Mouse (Mus musculus) B cell, adult 2 months (primary cell): ENCODE data around the gene Wbp1l.
"Not testable (repeated sequence)": the region's sequence is repeated elsewhere in the genome, so short reads cannot be mapped to it uniquely, and the experiment has no call there.

Experiments
- DNase-seq, 2 experiments: peaks; one replicate each; pipeline ENCODE4 v3.0.0; 2022

The Wbp1l gene

DNA sequence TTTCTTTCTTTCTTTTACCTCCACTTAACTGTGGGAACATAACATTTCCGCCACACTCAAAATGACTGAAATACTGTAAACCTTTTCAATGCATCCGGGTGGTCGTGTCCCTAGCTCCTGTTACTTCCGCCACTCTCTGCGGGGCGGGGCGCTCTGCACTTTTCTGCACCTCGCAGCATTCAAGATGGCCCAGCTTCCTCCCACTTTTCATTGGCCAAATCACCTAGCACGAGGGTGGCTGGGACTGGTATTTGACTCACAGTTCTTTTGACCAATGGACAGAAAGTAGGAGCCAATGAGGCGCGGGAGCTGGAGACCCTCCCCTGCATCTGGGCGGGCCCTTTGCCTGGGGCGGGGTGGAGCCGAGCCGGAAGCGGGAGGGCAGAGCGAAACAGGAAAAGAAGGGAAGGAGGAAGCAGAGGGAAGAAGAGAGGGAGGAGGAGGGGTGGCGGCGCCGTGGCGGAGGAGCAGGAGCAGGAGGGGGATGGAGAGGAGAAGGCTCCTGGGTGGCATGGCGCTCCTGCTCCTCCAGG is at the start of gene Wbp1l:
Wbp1l (plus strand) TSS at position 365 of the 533 bp plus-strand sequence.
- DNase-seq = peak; percentile 97 to 98

DNA sequence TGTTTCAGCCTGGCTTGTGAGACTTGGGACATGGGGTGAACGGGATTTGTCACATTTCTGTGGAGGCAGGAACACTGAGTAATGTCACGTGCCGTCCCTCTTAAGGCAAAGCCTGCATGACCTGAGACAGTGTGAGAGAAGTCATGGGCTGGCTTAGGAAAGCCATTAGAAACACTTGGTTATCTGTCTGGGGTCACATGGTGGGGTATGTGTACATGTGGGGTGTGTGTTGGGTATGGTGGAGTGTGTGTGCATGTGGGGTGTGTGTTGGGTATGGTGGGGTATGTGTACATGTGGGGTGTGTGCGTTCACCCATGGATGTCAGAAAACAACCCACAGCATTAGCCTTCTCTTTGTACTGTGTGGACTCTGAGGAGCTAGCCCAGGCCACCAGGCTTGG is 48.5 kb upstream of the Wbp1l start:
- no peak for DNase-seq

DNA sequence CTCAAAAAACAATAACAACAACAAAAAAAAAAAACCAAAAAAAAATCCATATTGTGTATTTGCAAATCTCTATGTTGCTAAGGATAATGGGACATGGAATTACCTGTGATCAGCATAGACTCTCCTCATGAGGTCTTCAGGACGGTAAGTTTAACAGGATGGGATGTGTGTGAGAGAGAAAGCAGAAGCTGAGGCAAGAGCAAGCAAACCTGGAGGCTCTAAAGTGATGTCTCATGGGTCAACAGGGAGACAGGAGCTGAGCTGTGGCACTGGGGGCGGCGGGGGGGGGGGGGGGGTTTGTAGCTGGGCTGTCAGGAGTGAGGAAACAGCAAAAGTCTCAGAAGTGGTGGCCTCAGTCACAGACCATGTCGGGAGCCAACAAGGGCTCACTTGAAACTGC is 46.4 kb upstream of the Wbp1l start:
- no peak for DNase-seq

DNA sequence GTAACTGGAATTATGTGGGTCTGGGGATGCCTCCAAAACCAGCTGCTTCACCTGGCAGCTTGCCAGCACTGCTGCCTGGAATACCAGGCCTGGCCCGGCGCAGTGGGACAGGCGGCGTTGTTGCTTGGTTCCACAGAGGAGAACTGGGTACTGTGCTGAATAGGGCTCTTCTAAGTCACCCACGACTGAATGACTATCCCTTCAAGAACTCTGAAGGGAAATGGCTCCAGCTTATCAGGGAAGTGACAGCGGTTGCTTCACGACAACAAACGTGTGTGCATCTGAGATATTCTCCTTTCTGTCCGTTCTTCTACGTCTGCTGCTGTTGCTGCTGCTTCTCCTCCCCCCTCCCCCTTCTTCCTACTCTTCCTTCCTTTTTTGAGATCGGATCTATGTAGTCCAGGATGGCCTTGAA is 45.3 kb upstream of the Wbp1l start:
- DNase-seq = no peak

DNA sequence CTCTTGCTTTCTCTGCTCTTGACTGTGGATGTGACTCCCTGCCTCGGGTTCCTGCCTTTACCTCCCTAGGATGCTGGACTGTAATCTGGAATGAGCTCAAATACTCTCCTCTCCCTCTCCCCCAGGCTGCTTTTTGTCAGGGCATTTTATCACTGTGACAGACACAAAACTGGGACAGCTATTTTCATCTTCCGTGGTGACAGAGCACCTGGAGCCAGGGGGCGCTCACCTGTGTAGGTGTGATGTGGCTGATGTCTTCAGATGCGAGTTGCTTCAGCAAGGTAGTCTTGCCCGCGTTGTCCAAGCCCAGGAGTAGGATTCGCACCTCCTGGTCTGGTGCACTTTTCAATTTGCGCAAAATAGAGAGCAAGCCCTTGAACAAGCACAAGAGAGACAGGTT is 40.9 kb upstream of the Wbp1l start:
- no peak for DNase-seq

DNA sequence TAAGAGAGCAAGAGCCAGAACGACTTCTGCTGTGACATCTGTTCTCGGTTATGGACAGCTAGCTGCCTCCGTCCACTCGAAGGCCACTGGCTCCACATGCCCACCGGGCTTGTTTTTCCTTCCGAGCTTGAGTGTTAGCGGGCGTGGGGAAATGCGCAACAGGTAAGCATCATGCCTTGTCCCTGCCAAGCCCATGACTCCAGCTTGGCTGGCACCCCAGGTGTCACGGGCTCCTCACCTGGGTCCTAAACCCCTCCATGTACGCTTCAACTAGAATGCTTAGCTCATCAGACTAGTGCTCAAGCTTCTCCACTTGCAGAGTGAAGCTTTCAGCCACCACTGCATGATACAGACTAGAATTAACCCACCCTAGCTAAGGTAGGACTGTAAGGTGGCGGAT is 40.3 kb upstream of the Wbp1l start:
- no peak for DNase-seq

DNA sequence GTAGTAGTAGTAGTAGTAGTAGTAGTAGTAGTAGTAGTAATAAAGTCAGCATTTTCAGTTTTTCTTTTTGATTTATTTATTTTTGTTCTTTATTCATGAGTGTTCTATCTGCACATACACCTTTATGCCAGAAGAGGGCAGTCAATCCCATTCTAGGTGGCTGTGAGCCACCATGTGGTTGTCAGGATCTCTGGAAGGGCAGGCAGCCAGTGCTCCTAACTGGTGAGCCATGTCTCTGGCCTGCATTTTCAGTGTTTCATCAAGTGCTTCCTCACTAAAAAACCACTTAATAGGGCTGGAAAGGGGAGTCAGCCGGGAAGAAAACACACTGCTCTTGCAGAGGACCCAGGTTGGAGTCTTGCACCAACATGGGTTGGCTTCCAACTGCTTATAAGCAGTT is 36.8 kb upstream of the Wbp1l start:
- peak; percentile 52 to 59 for DNase-seq

DNA sequence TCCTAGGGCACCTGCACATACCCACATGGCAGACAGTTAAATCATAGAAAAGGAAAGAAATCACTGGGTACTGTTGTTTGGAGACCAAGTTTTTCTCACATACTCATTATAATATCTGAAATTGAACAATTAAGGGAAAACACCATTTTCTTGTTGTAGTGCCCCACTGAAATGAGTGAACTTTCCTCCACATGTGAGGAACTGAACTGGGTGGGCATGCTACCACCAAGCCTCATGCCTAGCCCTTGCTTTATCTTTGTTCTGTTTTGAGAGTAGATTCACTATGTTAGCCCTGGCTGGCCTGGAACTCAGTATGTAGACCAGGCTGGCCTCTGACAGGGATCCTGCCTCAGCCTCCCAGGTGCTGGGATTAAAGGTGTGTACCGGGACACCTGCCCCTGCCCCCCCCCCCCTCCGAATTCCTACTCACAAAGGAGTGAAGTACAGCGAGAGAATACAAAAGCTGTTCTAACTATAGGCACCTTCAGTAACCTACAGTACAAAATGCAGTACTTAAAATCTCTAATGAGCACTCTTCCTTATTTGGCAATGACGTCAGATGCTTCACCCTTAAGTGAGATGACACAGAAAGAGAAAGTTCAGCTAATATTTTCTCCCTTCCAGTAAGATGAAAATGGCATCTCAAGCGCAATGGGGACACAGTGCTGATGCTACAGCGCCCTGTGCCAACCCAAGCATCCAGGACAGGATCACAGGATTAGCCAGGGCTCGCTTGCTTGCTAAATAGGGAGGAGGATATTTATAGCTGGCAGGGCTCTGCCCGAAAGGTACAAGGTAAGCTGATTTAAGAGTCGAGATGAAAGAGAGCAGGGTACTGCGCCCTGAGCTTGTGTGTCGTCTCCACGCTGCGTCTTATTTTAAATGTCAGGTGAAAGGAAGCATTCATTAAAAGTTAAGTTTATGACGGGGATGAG is 36.0 kb upstream of the Wbp1l start:
- DNase-seq = no peak

DNA sequence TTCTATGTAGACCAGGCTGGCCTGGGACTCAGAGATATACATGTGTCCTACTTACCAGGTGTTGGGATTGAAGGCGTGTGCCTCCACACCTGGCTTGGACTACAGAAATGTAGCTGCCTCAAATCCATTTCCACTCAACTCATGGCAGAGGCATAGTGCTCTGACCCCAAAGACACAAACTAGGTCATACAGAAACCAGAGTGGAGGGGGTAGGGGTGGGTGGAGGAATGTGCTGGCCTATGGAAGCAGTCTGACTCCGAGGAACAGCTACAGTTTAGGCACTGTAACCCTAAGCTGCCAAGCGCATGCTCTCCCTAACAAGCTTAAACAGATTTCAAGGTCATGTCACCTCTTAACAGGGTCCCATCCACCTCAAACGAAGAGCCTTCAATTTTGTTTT is 35.3 kb upstream of the Wbp1l start:
- no peak for DNase-seq

DNA sequence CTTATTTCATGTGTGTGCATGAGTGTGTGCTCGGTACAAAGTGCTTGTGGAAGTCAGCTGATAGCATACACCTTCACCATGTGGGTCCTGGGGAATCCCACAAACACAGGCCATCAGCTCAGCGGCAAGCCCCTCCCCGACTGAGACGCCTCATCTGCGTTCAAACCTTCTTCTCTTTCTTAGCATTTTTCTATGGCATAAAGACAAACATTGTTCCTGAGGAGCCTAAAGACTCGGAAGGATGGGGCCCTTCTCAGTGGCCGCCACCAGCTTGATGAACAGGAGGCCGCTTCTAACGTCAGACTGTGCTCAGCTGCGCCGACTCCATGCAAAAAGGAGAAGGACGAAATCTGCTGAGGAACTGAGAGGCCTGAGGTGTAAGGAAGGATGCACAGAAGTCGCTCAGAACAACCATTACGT is 34.8 kb upstream of the Wbp1l start:
- peak in 1 of 2 experiments; percentile 2 for DNase-seq

DNA sequence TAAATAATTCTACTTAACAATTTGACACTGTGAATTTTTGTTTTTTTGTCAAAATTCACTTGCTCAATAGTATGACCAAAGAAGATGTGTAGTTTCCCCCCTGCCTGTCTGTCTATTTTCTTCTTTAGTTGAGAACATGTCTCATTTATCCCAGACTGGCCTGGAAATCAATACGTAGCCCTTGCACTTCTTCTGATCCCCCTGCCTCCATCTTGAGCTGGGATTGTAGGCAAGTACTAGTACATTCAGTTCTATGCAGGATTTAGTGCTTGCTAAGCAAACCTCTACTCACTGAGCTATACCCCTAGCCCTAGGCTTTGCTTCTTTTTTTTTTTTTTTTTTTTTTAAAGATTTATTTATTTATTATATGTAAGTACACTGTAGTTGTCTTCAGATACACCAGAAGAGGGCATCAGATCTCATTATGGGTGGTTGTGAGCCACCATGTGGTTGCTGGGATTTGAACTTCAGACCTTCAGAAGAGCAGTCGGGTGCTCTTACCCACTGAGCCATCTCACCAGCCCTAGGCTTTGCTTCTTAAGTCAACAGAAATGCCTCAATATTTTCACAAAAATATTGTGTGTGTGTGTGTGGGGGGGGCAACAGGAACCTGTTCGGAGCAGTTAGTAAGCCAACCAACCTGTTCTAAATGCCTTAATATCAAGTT is 27.5 kb upstream of the Wbp1l start:
- not testable (repeated sequence) for DNase-seq

DNA sequence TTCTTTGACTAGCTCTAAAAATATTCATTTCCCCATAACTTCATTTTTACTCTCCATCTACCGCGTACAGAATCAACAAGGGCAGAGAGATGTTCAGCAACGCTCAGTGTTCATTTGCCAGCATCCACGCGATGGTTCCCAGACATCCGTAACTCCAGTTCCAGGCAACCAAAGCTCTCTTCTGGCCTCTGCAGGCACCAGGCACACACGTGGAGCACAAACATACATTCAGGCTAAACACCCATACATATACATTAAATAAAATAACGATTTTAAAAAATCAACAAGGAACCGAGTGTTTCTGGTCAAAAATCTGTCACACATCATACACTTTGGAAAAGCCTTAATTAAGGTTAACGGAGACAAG is 27.0 kb upstream of the Wbp1l start:
- no peak for DNase-seq

DNA sequence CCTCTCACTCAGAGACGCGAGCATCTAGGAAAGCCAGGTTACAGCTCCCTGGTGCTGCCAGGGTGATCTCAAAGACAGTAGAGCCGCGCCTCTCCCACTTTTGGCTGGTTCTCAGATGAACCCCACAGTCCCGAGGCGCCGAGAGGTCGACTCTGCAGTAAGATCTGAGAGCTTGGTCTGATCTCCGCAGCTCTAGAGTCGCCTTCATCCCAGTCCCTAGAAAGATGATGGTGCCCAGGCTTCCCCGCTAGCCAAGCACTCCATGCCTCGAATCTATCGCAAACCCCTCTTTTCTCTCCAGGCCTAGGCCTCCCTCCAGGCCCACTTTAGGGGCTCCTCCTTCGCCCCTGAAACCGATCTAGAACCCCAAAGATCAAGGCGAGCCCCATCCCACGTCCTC is 26.3 kb upstream of the Wbp1l start:
- no peak for DNase-seq

DNA sequence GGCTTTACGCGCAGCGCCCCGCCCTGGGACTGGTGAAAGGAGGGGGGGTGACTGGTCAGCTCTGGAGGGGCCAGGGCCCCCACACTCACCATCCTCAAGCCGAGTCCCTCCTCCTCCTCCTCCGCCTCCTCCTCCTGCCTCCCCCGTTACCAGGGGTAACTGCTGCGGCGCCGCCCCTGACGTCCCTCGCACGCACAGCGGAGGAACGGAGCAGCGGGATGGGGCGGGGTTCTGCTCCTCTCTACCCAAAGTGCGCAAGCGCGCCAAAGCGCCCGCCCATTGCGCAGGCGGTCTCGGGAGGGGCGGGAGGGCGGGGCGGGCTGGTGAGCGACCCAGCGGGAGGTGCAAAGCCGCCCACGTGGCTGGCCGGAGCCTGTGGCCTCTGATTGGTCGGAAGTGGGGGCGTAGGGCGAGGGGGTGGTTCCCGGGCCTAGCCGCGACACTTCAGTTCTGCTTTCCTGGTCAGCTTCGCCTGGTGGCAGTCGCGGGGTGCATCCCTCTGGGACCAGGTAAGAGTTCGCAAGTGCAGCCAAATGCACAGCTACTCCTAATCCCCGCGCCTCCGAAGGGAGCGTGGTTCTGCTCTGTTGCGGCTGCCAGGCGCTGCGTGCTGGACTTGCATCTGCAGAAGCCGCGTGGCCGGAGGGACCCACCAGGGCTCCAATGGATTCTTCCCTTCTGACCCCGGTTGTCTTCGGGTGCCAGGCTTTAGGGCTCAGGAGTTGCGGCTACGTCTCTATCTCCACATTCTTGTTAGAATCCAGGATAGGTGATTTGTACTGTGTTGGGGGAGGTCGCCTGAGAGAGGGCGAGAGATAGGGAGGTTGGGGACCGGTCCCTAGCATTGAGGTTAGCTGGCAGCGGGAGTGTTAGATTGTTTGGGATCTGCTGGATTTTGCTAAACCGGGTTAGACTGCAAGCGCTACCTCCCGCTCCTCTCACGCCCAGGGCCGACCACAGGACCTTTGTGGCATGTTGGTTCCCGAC is 25.6 kb upstream of the Wbp1l start, which contains the start of the genes Arl3 and Sfxn2:
Arl3 (minus strand) TSS at position 248 of the 987 bp plus-strand sequence.
Sfxn2 (plus strand) TSS at position 415 of the 987 bp plus-strand sequence.
- DNase-seq = peak; percentile 92 to 93

DNA sequence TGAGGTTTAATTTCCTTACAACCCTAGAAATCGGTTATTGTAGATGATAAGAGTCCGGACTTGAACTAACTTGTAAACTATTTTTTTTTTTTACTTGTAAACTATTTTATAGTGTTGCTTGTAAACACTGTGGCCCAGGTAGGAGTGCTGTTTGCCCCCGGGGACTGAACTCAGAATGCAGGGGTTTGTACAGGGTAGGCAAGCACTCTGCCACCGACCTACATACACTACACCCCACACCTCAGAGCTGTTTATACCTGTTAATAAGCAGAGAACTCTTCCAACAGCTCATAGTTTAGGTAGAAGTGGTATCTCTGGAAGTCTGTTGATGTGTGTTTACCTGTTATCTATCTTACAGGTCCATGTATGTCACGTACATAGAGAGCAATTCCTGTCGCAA is 24.9 kb upstream of the Wbp1l start:
- DNase-seq = no peak

DNA sequence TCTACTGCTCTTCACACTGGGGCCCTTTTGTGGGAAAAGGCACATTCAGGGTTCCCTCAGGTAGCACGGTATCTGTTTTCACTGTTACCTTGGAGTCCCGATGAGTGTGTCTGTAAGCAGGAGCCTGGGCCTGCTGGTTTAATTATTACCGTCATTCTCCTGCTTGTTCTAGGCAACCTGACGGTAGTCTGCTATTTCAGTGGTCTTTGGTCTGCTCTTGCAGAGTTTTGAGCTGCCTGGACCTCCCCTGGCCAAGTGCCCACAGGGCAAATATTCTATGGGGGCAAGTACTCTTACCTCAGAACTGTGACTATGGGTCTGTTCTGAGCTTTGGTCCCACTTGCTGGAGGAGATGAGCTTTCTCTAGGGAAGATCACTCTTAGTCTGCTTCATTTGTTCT is 23.7 kb upstream of the Wbp1l start:
- DNase-seq = no peak

DNA sequence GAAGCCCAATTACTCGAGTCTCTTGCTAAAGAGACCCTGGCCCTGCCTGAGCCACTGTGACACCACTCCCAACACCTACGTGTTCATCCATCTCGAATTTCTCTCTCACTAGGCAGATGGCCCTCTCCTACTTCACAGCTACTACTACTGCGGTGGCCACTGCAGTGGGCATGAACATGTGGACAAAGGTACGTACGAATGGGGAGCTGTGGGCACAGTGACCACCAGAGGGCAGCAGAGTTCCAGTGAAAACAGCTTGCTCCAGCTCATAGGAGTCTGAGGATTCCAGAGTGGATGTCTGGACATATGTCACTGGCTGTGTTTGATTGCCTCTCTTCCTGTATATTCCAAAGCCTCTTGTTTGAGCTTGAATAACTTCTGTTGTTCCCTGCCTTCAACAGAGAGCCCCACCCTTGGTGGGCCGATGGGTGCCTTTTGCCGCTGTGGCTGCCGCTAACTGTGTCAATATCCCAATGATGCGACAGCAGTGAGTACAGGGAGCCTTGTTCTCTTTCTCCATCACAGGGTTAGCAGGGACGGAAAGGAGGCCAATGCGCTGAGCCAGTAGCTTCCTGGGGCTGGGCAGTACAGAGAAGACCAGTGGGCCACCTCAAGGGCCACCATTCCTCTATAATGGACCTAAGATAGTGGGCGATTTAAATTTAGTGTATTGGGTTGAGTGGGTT is 10.9 kb upstream of the Wbp1l start:
- peak; percentile 85 for DNase-seq

DNA sequence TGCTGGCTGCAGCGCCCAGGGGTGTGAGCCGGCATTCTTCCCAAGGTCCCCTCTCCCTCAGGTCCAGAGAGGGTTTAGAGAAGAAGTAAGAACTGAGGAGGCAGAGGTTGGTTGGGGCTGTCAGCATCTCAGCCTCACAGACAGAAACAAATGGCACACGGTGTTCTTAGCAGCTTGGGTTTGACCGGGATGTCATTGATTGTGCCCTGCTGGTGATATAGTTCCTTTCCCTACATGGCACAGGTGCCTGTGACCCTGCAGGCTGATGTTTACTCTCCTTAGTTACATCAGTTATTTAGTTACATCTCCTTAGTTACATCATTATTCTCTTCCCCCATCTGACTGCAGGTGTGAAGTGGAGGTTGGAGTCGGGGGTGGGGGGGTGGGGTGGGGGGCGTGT is 7.3 kb upstream of the Wbp1l start:
- no peak for DNase-seq

DNA sequence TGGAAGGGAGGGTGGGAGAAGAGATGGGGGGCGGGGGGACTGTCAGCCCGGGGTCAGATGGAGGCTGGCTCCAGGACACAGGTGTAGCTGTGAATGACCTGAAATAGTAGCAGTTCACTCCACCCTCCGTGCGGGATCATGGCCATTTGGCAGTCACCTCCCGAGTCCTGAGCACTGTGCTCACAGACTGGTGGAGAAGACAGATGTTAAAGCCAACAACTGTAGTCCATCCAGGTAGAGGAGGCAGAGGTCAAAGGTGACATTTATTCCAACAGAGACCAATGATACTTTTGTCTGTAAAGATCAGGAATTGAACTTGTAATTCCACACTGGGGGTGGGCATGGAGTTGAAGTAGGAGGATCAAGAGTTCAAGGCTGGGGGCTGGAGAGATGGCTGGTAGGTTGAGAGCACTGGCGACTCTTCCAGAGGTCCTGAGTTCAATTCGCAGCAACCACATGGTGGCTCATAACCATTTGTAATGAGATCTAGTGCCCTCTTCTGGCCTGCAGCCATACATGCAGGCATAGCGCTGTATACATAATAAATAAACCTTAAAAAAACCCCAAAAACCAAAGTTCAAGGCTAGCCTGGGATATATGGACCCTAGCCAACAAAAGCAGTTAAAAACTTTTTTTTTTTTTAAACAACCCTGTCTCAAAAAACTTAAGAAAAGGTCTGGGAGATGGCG is 6.0 kb upstream of the Wbp1l start:
- DNase-seq = no peak

DNA sequence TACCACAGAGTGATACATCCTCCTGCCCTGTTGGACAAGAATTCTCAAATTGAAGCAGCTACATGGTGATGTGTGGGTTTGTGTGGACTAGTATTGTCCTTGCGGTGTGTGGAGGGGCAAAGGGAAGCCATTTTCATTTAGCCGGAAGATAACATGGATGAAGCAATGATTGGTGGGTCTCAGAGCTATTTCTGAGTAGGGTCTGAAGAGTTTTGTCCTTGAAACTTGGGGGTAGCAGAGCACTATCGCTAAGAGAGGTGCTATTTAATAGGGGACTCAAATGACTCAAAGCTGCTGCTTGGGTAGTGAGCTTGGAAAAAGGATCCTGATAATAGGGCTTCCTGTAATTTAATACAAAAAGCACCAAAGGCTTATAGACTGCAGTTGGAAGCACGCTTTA is 697 bp upstream of the Wbp1l start:
- peak; percentile 7 to 10 for DNase-seq
